10 mouse cellular contexts compared by ENCODE assay signal in the genomic region with DNA sequence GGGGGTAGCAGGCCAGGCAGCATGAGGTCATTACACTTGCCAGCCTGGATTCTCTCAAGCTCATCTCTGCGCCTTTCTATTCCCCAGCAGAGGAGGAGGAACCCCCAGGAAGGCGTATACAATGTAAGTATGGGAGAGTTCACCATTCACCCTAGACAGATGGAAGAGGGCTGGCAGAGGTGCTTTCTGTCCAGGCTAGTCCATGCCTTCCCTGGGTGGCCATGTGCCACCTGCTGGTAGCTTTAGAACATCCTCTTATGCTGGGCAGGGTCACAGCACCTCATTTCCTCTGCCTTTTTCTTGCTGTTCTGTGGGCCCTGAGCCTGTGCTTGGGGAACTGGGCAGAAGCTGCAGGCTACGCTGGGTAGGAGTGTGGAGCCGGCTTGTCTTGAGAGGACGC.
A peak's percentile ranks its signal among the peaks of the same experiment; 100 is the strongest.
DNase-seq lines count a peak whose midpoint lies in the region; ATAC-seq and TF ChIP-seq lines count a peak whose summit lies in the region.
"Had no signal": no experiment of that assay in that cellular context is flagged by ENCODE, and none has a peak within 500 bp of the region (broad histone marks: within the 10 kb centered on the region; RNA-seq: fewer than 3 reads in every experiment).

No protein-coding gene starts in this region.

- no peaks in the 10 kb centered on the region for H3K36me3 ChIP-seq in kidney, postnatal 0 days (ENCODE audit: insufficient read depth, low read length)
- H3K36me3 ChIP-seq: limb, embryonic 13.5 days had no signal

- TF ChIP-seq CTCF in kidney, postnatal 0 days (IDR thresholded peaks at IDR 0.05; ENCODE audit: low read depth) = peak; percentile 67

- H3K27ac ChIP-seq in kidney, postnatal 0 days = no peak overlapping the region
- H3K27ac ChIP-seq: limb, embryonic 13.5 days had no signal

- peaks cover 4% of the 10 kb centered on the region; the same call in 1 of the 2 replicates for H3K4me1 ChIP-seq in kidney, postnatal 0 days (replicated peaks; ENCODE audit: insufficient read depth, low read length)

- no peak overlapping the region for H3K9ac ChIP-seq in kidney, postnatal 0 days (ENCODE audit: low read depth, low read length)
- H3K9ac ChIP-seq: limb, embryonic 13.5 days had no signal

- ATAC-seq in kidney, postnatal 0 days (replicated peaks; ENCODE audit: low FRiP score, low read depth) = 0 out of 2 replicates have a peak, but pooled peaks have one; percentile 35
- ATAC-seq in CD4-positive, CD25-positive, alpha-beta regulatory T cell, adult 4 months = peak; percentile 38
- ATAC-seq in megakaryocyte progenitor cell, adult 5-6 weeks (replicated peaks; ENCODE audit: poor library complexity) = peak; percentile 58

- no peak overlapping the region for H3K4me2 ChIP-seq in kidney, postnatal 0 days (ENCODE audit: low read length)
- H3K4me2 ChIP-seq: limb, embryonic 13.5 days had no signal

- 84% methylated on average over 5 of the region's 5 CpGs for WGBS in kidney, postnatal 0 days

- DNase-seq in kidney, postnatal 0 days (ENCODE audit: low spot score) = no peak
- no peak for DNase-seq in kidney, adult 11 months
- peak; percentile 17 for DNase-seq in adipocyte (ENCODE audit: low spot score)
- no peak for DNase-seq in layer of hippocampus, postnatal 14 days (ENCODE audit: low spot score in 2 of 2)
- DNase-seq in layer of hippocampus, adult 11-12 months (ENCODE audit: low spot score) = no peak
- no peak for DNase-seq in cerebellum, postnatal 4 days (ENCODE audit: low spot score in 2 of 2)
- DNase-seq: gastrocnemius, postnatal 10 days had no signal

- no peaks in the 10 kb centered on the region for H3K27me3 ChIP-seq in kidney, postnatal 0 days (ENCODE audit: insufficient read depth, low read length)

- H3K4me3 ChIP-seq in kidney, postnatal 0 days (replicated peaks; ENCODE audit: low read depth, low read length) = no peak overlapping the region
- H3K4me3 ChIP-seq: limb, embryonic 13.5 days had no signal

- no peaks in the 10 kb centered on the region for H3K9me3 ChIP-seq in kidney, postnatal 0 days (replicated peaks; ENCODE audit: low read length)
- H3K9me3 ChIP-seq: limb, embryonic 13.5 days had no signal
